Mouse (Mus musculus): ENCODE results near the gene Nr2f2. TPM values are rescaled to one million over a fixed set of nuclear protein-coding genes. Genes with fewer than 3 reads are reported as not detected.

Gene Nr2f2
- total RNA-seq, 4 experiments from 2014 or later = 40.5 to 53.3 (median 45.9) TPM

DNA sequence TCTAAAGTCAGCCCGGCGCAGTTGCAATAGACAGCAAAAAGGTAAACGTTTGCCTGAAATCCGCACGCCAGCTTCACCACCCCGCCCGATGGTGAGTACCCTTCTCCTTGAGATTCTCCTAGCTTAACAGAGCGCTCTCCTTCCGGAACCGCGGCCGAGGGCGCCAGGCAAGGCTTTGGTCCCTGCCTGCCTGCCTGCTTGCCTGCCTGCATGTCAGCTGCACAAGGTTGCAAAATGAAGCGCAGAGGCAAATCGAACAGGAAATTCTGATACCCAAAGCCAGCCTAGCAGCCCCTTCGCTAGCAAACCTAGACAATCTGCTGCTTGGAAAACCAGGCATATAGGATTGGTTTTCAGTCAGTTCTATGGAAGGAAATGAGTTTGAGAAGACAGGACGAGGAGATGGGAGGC is 1.1 kb downstream of the Nr2f2 start:
- DNase-seq (ENCODE audit: low spot score in 2 of 2) = peak in 1 of 2 experiments; percentile 21

DNA sequence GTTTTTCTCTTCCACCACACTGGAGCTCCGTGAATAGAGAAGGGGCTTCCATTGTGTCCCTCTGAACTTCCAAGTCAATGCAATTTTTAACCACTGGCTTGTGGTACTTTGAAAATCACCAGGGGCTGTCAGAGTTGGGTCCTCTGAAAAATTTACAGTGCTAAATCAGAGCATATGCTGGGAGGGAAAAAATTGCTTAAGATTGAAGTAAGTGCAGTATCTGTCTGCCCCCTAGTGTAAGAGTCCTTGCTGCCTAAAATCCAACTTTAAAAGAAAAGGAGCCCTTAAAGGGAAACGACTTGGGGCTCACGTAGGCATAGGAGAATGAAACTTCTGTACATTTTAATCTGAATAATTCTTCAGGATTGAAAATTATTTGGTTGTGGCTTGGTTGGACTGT is 1.7 kb downstream of the Nr2f2 start:
- DNase-seq (ENCODE audit: low spot score in 2 of 2) = no peak

DNA sequence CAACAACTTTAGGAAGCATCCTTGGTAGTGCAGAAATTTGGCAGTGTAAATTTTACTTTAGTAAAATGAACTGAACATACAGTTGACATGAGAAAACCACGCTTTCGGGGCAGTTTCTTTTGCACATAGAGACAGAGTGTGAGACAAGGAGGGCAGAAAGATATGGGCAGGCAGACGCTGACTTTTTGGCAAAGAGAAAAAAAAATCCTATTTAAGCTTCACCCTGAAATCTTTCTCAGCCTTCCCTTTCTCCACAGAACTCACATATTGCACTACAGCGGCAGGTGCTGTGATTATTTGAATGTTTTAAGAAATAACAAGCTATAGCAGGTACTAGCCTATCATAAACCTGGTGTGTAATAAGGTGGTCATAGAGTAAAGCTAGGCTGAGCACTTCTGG is 3.2 kb downstream of the Nr2f2 start:
- no peak for DNase-seq (ENCODE audit: low spot score in 2 of 2)

DNA sequence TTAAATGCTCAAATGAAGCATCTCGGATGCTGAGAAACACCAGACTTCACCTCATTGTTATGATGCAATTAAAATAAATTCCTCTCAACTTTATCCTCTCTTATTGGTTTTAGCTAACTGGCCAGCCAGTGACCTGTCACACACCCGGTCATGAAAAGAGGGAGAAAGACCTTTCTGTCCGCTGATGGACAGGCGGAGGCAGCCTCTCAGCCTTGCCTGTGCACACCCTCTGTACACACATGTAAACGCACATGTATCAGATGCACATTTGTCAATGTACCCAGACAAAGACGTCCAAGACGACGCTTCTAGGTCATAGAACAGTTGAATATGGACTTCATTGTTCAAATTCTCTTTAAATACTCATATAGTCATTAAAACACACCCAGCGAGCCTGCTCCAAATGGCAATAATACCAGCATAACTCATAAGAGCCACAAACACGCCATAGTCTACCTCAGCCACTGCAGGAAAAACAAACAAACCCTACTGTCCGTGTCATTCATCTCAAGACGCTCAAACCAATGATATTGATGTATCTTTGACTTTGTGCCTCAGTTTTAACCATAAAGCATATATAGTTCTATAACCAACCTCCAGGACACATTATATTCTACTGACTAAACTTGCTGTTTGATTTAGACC is 3.9 kb downstream of the Nr2f2 start:
- DNase-seq (ENCODE audit: low spot score in 2 of 2) = no peak

DNA sequence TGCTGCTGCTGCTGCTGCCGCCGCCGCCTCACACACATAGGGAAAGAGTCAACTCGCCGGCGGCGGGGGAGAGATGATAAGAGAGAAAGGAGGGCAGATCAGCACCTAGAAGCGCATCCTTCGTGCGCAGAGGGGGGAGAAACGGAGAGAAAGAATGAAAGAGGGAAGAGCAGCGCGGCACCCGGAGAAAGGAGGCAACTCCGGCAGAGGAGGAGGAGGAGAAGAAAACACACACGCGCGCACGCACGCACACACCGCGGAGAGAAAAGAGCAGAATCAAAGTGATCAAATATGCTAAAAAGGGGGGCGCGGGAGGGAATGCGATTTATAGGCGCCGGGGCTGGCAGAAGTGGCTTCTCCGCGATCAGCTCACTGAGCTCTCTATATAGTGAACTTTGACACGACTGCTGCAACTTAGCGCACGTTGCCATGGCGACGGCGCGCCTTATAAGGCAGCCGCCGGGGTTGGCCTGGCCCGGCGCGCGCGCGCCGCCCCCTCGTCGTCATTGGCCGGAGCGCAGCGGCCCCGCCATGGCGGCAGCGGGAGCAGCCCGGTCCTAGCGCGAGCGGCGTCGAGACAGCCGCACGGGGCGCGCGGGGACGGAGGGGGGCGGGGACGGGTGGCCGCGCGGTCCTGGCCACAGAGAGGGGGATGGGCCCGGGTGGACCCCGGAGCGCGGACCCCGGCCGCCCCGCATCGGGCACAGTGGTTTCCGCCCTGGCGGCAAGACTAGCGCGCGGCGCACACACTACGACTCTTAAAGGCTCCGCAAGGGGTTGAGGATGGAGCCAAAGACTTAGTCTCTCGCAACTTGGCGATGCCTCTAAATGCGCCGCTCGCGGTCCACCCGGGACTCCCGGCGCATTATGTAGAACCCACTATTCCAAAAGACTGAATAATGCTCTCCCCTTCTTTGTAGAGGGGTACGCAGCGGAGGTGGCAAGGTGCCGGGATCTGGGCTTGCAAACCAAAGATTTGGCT is 4.9 kb downstream of the Nr2f2 start:
- DNase-seq (ENCODE audit: low spot score in 2 of 2) = peak; percentile 82 to 89

DNA sequence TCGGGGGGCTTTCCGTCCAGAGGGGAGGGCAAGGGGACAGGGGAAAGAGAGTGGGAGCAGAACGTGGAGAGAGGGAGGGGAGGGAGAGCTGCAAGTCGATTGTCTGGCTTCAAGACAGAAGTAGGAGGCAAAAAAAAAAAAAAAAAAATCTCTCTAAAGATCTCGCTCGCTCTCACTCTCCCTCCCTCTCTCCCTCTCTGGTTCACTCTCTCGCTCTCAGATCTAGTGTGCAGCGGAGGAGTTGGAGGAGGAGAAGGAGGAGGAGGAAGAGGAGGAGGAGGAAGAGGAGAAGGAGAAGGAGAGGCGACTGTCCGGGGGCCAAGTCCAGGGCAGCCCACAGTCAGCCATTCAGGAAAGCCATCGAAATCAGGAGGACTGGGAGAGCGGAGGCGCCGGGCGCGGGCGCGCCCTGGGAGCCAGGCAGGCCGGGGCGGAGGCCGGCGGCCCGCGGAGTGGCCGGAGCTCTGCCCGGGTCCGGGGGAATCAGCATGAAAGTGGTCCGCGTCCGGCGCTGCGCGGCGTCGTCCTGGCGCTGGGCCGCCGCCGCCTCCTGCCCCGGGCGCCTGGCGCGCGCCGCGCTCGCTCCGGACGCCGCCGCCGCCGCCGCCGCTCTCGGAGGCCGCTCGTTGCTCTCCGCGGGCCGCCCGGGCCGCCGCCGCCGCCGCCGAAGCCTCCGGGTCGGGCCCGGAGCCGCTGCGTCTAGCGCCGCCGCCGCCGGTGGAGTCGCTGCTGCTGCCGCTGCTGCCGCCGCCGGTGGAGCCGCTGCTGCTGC is 5.7 kb downstream of the Nr2f2 start:
- DNase-seq (ENCODE audit: low spot score in 2 of 2) = no peak

DNA sequence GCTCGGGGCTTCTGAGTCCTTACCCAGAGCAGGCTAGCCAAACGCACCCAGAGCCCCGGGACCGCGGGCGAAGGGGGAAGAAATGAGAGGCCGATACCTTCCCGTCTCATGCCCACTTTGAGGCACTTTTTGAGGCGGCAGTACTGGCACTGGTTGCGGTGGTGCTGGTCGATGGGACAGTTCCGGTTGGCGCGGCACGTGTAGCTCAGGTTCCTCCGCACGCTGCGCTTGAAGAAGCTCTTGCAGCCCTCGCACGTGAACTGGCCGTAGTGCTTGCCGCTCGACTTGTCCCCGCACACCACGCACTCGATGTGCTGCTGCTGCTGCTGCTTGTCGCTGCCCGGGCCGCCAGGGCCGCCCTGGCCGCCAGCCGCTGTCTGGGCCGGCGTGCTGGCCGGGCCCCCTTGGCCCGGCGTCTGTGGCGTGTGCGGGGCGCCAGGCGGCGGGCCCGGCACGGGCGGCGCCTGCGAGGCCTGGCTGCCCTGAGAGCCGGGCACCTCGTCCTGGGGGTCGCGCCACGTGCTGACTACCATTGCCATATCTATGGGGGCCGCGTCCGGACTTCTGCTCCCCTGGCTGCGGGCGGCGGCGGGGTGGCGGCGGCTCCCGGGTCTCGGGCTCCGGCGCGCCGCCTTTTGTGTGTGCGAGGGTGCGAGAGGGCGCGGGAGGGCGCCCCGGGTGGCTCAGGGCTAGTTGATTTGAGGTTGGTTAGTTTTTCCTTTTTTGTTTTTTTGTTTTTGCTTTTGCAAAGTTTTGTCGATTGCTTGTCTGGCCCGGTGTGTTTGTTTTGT is 6.5 kb downstream of the Nr2f2 start:
- no peak for DNase-seq (ENCODE audit: low spot score in 2 of 2)

DNA sequence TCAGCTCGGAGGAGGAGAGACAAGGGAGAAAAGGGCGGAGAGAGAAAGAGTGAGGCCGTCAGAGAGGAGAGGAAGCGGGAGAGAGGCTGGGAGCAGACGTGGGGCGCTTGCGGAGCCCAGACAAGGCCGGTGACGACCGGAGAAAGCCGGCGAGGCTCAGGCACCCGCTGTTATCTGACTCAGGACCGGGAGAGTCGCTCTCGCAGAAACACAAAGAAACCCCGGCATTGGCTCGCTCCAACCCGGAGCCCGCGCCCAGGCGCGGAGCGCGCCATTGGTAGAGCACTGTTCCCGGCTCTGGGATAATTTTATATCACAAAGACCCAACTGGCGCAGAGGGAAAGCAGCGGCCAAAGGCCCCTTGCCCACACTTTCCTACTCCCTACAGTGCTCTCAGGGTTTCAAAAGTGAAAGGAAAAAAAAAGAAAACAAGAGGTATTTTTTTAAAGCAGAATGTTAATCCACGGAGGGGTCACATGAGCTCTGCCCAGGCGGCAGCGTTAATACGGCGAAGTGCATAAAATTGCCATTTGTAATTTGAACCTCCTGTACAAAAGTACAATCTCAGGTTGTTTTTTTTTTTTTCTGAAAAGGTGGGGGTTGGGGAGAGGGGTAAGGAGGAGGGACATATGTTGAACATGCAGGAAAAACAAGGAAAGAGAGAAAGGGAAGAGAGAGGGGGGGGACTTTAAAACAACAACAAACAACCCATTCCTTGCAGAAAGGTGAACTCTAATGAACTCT is 7.5 kb downstream of the Nr2f2 start:
- DNase-seq (ENCODE audit: low spot score in 2 of 2) = no peak

DNA sequence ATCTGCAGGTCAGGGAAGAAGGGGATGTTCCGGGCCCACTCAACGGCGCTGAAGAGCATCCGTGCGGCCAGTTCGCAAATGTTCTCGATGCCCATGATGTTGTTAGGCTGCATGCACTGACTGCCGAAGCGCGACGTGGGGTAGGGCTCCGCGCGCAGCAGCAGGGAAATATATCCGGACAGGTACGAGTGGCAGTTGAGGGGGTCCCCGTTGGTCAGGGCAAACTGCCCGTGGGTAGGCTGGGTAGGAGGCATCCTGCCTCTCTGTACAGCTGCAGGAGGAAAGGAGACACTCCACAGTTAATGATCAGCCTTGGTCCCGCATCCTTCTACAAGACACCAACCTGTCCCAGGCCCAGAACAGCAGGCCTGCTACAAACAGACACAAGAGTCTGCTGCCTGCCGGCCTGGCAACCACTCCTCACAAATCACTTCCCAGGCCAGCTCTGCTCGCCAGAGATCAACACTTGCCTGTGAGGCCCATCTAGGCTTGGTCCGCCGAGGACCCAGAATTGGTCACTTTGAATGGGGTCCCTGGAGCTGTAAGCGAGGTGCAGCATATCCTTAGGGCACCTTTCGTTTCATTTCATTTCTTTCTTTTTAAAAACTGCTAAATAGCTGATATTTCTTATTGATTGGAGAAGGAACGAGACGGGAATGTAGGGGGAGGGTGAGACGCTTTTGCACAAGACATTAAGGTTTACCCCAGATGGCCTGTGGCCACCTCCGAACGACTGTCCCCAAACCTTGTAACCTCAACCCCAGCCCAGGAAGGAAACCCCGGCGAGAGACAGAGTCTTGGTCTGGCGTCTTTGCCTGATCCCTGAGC is 8.3 kb downstream of the Nr2f2 start:
- DNase-seq (ENCODE audit: low spot score in 2 of 2) = no peak

DNA sequence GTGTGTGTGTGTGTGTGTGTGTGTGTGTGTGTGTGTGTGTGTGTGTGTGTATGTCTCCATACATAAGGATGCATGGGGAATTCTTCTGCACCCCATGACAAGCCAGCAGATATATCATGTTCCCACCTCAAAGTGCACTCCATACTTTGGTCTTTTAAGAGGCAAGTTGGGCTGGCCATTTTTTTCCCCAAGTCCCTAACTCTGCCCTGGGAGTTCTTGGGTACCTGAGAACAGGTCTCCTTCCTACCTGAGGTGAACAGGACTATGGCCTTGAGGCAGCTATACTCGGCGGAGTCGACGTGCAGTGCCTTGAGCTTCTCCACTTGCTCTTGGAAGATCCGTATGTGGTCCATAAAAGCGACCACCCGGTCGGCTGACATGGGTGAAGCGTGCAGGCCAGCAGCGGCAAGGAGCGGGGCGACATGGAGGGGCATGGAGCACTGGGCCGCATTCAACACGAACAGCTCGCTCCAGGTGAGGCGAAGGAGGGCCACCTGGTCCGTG is 9.0 kb downstream of the Nr2f2 start:
- DNase-seq (ENCODE audit: low spot score in 2 of 2) = no peak

DNA sequence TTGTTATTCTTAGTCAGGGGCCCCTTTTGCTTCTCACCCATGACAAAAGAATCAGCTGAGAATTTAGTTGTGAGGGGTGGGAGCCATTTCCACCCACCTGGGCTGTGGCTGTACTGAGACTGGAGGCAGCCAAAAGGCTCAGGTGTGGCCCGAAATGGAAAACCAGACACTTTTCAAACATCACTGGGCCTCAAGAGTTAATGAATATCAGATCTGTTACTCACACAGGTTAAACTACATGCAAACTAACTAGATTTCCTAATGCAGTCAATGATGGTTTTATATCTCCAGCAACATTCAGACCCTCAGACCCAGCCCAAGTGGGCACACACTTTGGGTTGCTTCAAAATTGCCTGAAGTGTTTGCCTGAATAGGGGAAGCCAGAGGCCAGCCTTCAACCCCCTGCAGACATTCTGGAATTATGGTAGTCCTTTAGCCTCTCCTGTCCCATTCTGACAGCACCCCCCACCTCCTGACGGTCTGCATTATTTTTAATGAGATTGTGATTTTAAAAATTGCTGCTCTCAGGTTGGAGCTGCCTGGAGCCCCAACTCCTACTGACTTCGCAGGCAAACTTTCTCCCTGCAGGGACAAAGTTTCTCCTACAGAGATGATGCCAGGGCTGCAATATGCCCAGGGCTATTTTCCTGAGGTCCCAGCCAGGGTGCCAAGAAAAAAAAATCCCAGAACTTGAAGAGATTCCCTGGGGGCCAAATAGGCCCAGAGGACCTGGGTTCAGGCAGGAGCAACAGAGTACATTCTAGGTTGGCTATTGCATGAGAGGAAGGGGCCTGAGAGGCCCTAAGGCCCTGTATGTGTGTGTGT is 9.6 kb downstream of the Nr2f2 start:
- no peak for DNase-seq (ENCODE audit: low spot score in 2 of 2)

DNA sequence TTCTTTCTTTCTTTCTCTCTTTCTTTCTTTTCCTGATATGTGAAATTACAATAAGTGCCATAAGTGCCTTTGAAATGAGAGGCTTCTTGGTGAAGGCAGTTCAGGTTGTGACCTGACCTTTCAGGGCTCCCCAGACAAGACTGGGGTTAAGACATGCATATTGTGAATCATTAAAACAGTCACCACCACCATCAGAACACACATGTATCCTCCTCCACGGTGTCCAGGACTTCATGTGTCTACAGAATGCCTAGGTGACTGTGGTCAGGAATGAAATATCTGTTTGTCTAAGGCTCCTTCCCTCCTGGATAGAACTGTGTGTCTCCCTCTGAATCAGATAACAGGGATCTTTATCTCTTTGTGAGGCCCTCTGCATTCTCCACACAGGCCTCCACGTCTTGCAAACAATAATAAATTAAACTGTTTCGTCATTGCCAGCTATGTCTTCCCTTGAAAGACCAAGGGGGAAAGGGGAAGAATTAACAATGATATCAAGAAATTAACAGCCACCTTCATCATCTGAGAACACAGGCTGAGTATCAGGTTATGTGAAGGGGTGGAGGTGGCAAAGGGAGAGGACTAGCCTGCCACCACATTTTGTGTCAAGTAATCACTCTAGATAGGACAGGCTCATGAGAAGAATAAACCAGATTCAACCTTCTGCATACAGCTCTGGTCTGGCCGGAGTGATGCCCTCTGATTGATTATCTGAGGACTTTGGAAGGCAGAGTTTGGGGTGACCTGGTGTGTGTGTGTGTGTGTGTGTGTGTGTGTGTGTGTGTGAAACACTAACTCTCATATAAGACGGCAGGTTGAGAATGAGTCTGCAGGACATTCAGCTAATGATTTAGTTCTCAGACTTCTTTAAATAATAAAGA is 10.6 kb downstream of the Nr2f2 start:
- DNase-seq (ENCODE audit: low spot score in 2 of 2) = no peak

DNA sequence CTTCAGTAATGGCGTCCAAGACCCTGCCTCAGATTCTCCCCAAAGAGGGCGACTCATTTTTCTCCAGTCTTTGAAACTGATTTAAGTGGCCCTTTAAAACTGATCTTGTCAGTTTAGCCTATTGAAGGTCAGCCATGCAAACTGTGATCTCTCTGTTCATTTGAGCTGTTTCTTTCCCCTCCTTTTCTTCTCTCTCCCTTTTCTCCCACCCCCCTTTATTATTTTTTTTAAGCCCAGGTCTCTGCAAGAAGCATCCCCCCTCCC is 11.2 kb downstream of the Nr2f2 start:
- no peak for DNase-seq (ENCODE audit: low spot score in 2 of 2)

DNA sequence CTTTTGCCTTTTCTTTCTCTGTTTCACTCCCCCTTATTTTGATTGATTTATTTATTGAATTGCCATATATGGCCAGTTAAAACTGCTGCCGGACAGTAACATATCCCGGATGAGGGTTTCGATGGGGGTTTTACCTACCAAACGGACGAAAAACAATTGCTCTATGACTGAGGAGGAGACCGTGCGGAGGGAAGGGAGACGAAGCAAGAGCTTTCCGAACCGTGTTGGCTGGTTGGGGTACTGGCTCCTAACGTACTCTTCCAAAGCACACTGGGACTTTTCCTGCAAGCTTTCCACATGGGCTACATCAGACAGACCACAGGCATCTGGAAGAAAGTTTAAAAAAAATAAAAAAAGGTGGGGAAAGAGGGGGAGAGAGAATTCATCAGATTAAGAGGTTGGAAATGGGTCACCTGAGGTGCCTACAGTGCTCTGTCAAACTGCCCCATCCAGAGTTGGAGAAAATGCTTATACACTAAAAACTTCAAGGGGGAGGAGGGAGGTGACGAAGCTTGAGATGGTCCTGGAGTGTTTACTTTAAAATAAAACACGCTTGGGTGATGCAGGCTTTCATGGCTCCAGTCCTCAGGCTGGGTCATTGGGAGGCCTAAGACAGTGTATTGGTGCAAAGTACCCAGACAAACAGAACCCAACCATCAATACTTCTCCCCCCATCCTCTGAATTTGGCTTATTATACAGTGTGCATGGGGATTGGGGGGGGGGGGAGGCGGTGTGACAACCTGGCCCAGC is 11.8 kb downstream of the Nr2f2 start:
- no peak for DNase-seq (ENCODE audit: low spot score in 2 of 2)

DNA sequence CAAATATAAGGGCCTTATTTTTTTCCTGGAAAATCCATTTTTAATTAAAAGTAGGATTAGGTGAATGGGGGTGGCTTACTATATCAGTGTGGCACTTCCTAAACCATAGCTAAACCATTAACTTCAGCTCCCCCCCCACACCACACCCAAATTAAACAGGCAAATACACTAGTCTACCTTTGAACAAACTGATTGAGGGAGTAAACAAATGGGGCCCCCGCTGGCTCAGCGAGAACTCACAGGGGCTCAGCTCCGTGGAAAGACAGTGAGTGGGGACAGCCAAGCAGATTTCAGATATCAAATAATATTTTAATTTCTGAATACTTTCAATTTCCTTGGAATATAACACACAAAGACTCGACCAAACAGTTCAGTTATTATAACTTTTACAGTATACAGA is 13.4 kb downstream of the Nr2f2 start:
- no peak for DNase-seq (ENCODE audit: low spot score in 2 of 2)

DNA sequence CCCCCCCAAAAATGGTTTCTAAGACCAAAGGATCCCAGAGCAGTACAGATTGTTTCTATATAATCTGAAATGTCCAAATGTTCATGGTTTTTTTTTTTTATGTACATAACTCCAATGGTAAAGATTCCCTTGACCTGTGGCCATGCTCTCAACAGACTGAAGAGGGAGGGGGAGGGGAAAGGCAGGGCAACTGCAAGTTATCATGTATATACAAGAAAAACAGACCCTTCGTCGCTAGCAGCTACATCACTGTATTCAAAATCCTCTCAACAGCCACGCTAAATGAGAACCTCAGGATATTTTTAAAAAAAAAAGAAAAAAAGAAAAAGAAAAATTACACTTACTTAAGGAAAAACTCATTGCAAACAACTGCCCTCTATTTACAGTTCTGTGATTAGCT is 13.9 kb downstream of the Nr2f2 start:
- no peak for DNase-seq (ENCODE audit: low spot score in 2 of 2)

DNA sequence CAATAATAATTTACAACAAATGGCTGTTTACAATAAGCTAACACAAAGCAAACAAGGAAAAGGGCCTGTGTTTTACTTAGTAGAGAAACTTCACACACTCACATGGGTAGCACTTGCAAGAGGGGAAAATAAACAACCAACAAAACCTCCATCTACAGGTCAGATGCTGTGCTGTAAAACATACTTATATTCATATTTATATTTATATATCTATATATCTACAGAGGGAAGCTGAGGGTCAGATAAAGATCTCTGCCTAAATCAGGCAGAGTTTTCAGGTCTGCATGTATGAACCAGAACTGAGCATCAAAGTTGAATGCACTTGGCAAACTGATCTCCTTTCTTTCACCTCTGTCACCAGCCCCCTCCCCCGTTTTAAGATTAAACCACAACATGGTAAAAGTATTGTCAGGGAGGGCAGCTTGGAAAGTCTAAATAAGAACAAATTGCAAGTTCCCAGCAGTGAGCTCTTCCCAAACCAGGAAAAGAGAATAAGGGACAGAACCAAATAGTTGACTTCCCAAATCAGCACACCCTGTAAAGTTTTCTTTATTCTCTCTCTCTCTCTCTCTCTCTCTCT is 14.5 kb downstream of the Nr2f2 start:
- no peak for DNase-seq (ENCODE audit: low spot score in 2 of 2)
